Mouse (Mus musculus) liver, embryonic 13.5 days (tissue): ENCODE results near the gene Rhbdl1. TPM values are rescaled to one million over a fixed set of nuclear protein-coding genes. Genes with fewer than 3 reads are reported as not detected.

Source experiments
- ATAC-seq: fragments of 200-750 bp; cut with Nextera tagmentation; 2 replicates; pipeline ENCODE4 v1.8.0; 2017; ENCODE audit warnings: low read depth, mild to moderate bottlenecking, moderate number of reproducible peaks, moderate library complexity
- DNase-seq: peaks from one replicate; pipeline ENCODE4 v3.0.0; 2022
- H3K27ac ChIP-seq: fragments of 300-500 bp; sonication (generic); 2 replicates; pipeline ENCODE4 v1.5.1; 2015; ENCODE audit warnings: moderate library complexity, mild to moderate bottlenecking, inconsistent platforms
- H3K27me3 ChIP-seq: fragments of 300-500 bp; sonication (generic); 2 replicates; pipeline ENCODE4 v1.6.1; 2015; ENCODE audit warnings: mild to moderate bottlenecking, inconsistent platforms
- H3K36me3 ChIP-seq: fragments of 300-500 bp; sonication (generic); 2 replicates; pipeline ENCODE4 v1.6.1; 2015; ENCODE audit warnings: mild to moderate bottlenecking, inconsistent platforms
- H3K4me1 ChIP-seq: fragments of 300-500 bp; sonication (generic); replicated peaks from 2 replicates; pipeline ENCODE4 v1.6.1; 2015; ENCODE audit warnings: inconsistent platforms
- H3K4me2 ChIP-seq: fragments of 300-500 bp; sonication (generic); 2 replicates; pipeline ENCODE4 v1.6.1; 2015; ENCODE audit warnings: inconsistent platforms, mild to moderate bottlenecking, moderate library complexity
- H3K4me3 ChIP-seq: fragments of 300-500 bp; sonication (generic); replicated peaks from 2 replicates; pipeline ENCODE4 v1.5.1; 2015; ENCODE audit warnings: mild to moderate bottlenecking, inconsistent platforms
- H3K9ac ChIP-seq: fragments of 300-500 bp; sonication (generic); 2 replicates; pipeline ENCODE4 v1.6.1; 2015; ENCODE audit warnings: mild to moderate bottlenecking, inconsistent platforms
- H3K9me3 ChIP-seq: fragments of 300-500 bp; sonication (generic); replicated peaks from 2 replicates; pipeline ENCODE4 v1.6.1; 2016; ENCODE audit warnings: inconsistent platforms
- WGBS: fragments of 180-500 bp; shearing (Covaris S2); methylation state at CpG from one replicate; pipeline ENCODE4 v1.1.7; 2015; ENCODE audit not compliant: insufficient replicate concordance; 5-methylcytosine and 5-hydroxymethylcytosine counted together
- microRNA-seq: library from miRNA; unstranded; fragments of <30 nt; microRNA quantifications from one replicate; pipeline ENCODE4, GENCODE M21; 2016
- polyA plus RNA-seq: library from polyadenylated mRNA; unstranded; fragments of >200 nt; fragmentation: Nextera tagmentation; extraction: Ambion mirVana; gene quantifications from 2 replicates; pipeline ENCODE4 v1.2.1, GENCODE M21; 2015

The Rhbdl1 gene
- polyA plus RNA-seq, 1 experiment from 2014 or later, result 0.30 TPM

DNA sequence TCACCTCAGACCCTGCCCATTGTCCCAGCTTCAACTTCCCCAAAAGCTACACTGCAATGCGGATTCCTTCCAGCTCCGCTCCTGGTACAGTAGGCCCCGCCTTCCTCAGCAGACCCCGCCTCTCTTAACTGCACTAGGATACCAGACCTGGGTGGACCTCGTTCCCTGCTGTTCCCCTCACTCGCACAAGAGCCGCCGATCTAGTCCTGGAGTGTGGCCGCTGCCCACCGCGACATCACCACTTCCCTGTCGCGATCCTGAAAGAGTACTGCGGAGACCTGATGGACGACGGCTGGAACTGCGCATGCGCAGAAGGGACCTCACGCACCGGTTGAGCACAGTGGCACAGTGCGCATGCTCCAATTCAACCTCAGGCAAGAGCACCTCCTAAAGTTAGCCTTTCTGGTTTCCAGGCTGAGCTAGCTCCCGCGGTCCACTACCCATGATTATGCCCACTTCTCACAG is 51.8 kb downstream of the Rhbdl1 start, which contains the start of gene Haghl:
Gene Haghl (minus strand): TSS at position 393 of the 465 bp plus-strand sequence.
- Histone ChIP-seq H3K4me3 (peak within 1 kb of the TSS; percentile 69), H3K27ac (peak within 1 kb of the TSS; percentile 43), H3K36me3 (peaks cover 60% of the 10 kb centered on the region), H3K4me2 (peak within 1 kb of the TSS; percentile 80), H3K4me1 (peaks cover 22% of the 10 kb centered on the region), H3K9me3 (no peaks in the 10 kb centered on the region), H3K9ac (peak within 1 kb of the TSS; percentile 75), H3K27me3 (no peaks in the 10 kb centered on the region)
- DNase-seq, result peak; percentile 93
- WGBS, result under 1% methylated on average over 23 of the region's 23 CpGs
- peak; percentile 86 for ATAC-seq

Small RNA genes lying within 50 kb of the gene (microRNA-seq; reads per million reads assigned to microRNA genes)
- gene Mir3082, result not detected

Other genes starting within 250 kb of the Rhbdl1 start
- gene Gng13, start 120.1 kb downstream of the Rhbdl1 start, polyA plus RNA-seq, result 0.25 and 0.51 TPM in 2 replicates
- 24.8 and 25.4 TPM in 2 replicates for gene Chtf18, start 109.9 kb downstream of the Rhbdl1 start, polyA plus RNA-seq
- 7.6 and 8.4 TPM in 2 replicates for gene Rpusd1, start 109.6 kb downstream of the Rhbdl1 start, polyA plus RNA-seq
- gene Mslnl, start 101.3 kb downstream of the Rhbdl1 start, polyA plus RNA-seq, result not detected in 2 replicates
- gene Msln, start 82.9 kb downstream of the Rhbdl1 start, polyA plus RNA-seq, result 0.81 and 1.2 TPM in 2 replicates
- 16.4 and 17.5 TPM in 2 replicates for gene Narfl, start 63.5 kb downstream of the Rhbdl1 start, polyA plus RNA-seq
- 6.8 and 7.3 TPM in 2 replicates for gene Haghl, start 51.6 kb downstream of the Rhbdl1 start, polyA plus RNA-seq
- gene Ccdc78, start 50.7 kb downstream of the Rhbdl1 start, polyA plus RNA-seq, result 0.05 and 0.07 TPM in 2 replicates
- gene Fam173a, start 44.4 kb downstream of the Rhbdl1 start, polyA plus RNA-seq, result 54.5 and 61.8 TPM in 2 replicates
- gene AC134908.4, start 41.6 kb downstream of the Rhbdl1 start, polyA plus RNA-seq, result 0.46 TPM in 1 of 2 replicates, not detected in the other
- 21.2 and 23.8 TPM in 2 replicates for gene Metrn, start 40.2 kb downstream of the Rhbdl1 start, polyA plus RNA-seq
- 0.05 and 0.32 TPM in 2 replicates for gene Fbxl16, start 28.2 kb downstream of the Rhbdl1 start, polyA plus RNA-seq
- 11.9 and 14.2 TPM in 2 replicates for gene Wdr24, start 13.7 kb downstream of the Rhbdl1 start, polyA plus RNA-seq
- gene Jmjd8, start 8.4 kb downstream of the Rhbdl1 start, polyA plus RNA-seq, result 21.7 and 26.9 TPM in 2 replicates
- gene Stub1, start 3.9 kb downstream of the Rhbdl1 start, polyA plus RNA-seq, result 130 TPM in 2 replicates
- gene Gm20683, start 4.5 kb upstream of the Rhbdl1 start, polyA plus RNA-seq, result 0.28 and 0.57 TPM in 2 replicates
- gene Rhot2, start 7.6 kb upstream of the Rhbdl1 start, polyA plus RNA-seq, result 12.8 and 13.5 TPM in 2 replicates
- gene Wdr90, start 24.2 kb upstream of the Rhbdl1 start, polyA plus RNA-seq, result 10.2 and 12.5 TPM in 2 replicates
- gene Mcrip2, start 31.5 kb upstream of the Rhbdl1 start, polyA plus RNA-seq, result 62.1 and 66.2 TPM in 2 replicates
- 43.9 and 46.9 TPM in 2 replicates for gene Mettl26, start 37.8 kb upstream of the Rhbdl1 start, polyA plus RNA-seq
- 0.65 and 1.00 TPM in 2 replicates for gene Wfikkn1, start 43.6 kb upstream of the Rhbdl1 start, polyA plus RNA-seq
- gene Rab40c, start 82.4 kb upstream of the Rhbdl1 start, polyA plus RNA-seq, result 6.5 and 7.0 TPM in 2 replicates
- gene Pigq, start 107.6 kb upstream of the Rhbdl1 start, polyA plus RNA-seq, result 126 and 152 TPM in 2 replicates
- 5.1 and 7.2 TPM in 2 replicates for gene Nhlrc4, start 107.7 kb upstream of the Rhbdl1 start, polyA plus RNA-seq
- 0.24 and 0.32 TPM in 2 replicates for gene A930017K11Rik, start 115.3 kb upstream of the Rhbdl1 start, polyA plus RNA-seq
- 11.1 and 12.3 TPM in 2 replicates for gene Capn15, start 148.5 kb upstream of the Rhbdl1 start, polyA plus RNA-seq
- 1.8 and 1.9 TPM in 2 replicates for gene Rab11fip3, start 232.3 kb upstream of the Rhbdl1 start, polyA plus RNA-seq